Mouse (Mus musculus) MN1 (cell line): Measurements from ENCODE around the gene Olfr231.

Experiments
- DNase-seq: peaks from one replicate; pipeline ENCODE4 v3.0.0-alpha.2; 2016; ENCODE audit warnings: low spot score

The Olfr231 gene

GRCm38 (mm10) chr1:174121062-174121461 is at the start of gene Olfr231:
TSS of gene Olfr231 (minus strand) at chr1:174121162.
- DNase-seq, result no peak

GRCm38 (mm10) chr1:174169024-174169423 is 48.1 kb upstream of the Olfr231 start:
- DNase-seq, result no peak

GRCm38 (mm10) chr1:174159095-174159494 is 38.1 kb upstream of the Olfr231 start:
- DNase-seq, result no peak

- DNase-seq, result no peak
Measured at GRCm38 (mm10) chr1:174158512-174158911, 37.5 kb upstream of the Olfr231 start.

GRCm38 (mm10) chr1:174157622-174158021 is 36.7 kb upstream of the Olfr231 start:
- DNase-seq, result no peak

DNA sequence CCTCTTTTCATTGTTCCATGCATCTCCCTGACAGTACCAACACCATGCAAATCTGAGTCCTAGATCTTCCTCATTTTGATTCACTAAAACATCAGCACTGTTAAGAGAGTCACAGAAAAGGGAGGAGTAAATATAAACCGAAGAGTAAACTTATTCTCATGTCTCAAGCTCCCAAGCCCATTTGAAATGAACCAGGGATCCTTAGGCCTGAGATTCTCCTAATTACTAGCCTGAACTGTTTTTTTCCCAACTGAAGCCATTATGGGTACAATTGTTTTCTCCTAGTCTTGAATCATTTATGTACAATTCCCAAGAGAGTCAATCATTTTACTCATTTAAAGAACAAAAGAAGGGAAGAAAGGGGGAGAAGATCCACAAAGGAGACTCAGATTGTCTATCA is 34.4 kb upstream of the Olfr231 start, which contains the start of gene Olfr420:
Gene Olfr420, plus strand, starts transcription at position 301 of the 400 bp plus-strand sequence.
- DNase-seq, result no peak

DNA sequence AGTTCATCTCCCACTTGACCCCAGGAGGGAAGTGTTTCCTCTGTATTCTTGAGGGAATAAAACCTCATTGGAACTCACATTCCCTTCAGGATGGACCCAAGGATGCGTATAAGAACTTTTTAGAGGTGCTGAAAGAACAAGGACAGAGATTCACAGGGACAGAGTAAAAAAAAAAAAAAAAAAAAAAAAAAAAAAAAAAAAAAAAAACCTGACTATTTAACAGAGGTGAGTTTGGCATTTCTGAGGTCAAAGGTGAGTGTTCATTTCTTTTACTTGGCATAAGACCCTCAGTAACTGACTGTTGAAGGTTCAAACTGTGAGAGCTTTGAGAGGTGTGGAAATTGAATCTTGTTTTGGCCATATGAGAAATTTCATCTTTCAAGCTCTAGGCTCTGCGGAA is 28.3 kb upstream of the Olfr231 start:
- DNase-seq, result no peak

GRCm38 (mm10) chr1:174146696-174147095 is 25.7 kb upstream of the Olfr231 start:
- DNase-seq, result no peak

- DNase-seq, result no peak
Measured at GRCm38 (mm10) chr1:174141384-174141783, 20.4 kb upstream of the Olfr231 start.

DNA sequence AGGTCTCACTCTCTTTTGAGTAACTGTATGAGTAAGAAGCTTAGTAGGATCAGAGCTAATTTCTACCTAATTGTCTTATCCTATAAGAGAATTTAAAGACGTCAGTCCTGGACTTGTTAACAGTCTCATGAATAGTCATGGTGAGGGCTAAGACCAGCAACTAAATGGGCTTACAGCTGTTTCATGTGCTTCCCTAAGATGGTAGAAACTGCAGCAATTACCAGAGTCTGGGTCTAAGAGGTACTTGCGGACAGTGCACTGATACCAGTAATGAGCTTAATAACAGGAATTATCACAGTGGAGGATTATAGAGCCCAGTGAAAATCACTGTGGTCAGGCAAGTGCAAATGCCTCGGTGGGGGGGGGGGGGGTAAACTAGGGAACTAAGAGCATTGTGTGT is 11.0 kb upstream of the Olfr231 start:
- no peak for DNase-seq

DNA sequence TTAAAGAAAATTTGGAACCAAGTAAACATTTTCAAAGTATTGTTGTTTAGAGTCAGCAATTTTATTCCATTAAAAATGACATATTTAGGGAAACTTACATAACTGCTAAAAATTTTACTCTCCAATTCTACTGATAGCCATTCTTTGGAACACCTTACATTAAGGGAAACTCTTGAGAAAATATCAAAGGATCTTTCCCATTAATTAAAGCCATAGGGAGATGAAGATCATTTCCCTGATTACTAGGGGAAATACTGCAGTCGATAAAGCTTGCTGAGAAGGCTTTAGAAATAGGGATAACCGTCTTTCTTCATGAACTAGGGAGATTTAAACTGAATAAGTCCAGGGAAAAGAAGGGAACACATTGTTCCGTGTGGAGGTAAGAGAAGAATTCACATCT is 10.3 kb upstream of the Olfr231 start, which contains the start of gene Olfr424:
Gene Olfr424, plus strand, starts transcription at position 301 of the 400 bp plus-strand sequence.
- no peak for DNase-seq

DNA sequence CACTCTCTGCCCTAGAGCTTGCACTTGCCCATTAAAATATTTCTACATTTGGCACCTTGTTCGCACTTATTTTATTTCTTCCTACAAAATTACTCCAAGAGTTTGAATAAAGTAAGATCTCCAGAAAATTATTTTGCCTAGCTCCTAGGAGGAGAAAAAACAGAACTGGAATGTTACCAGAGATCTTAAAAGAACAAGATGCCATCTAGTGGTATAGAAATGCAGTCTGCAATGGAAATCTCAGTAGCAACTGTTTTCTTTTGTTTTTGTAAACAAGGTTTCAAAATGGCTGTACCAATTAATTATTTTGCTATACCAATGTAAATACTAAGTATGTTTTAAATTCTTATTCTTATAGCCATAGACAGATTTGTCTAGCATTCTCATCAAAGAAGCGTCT is 17.2 kb downstream of the Olfr231 start:
- no peak for DNase-seq

DNA sequence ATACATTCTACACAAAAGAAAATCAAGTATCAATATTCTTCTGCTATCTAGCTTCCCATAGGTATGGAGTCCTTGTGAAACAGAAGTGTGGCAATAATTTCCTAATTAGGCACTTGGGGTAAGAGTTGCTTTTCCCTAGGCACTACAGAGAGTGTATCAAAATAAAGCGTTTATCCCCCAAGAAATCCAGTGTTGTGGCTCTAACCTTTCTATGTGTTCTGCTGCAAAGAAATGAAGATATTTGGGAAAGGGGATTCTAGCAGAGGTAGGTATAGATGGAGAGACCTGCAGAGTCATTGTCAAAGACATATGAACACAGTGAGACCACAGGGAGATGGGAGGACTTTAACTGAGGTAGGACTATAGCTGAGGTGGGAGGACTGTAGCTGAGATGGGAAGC is 24.4 kb downstream of the Olfr231 start, which contains the start of gene Olfr427:
Gene Olfr427, plus strand, starts transcription at position 301 of the 400 bp plus-strand sequence.
- no peak for DNase-seq

DNA sequence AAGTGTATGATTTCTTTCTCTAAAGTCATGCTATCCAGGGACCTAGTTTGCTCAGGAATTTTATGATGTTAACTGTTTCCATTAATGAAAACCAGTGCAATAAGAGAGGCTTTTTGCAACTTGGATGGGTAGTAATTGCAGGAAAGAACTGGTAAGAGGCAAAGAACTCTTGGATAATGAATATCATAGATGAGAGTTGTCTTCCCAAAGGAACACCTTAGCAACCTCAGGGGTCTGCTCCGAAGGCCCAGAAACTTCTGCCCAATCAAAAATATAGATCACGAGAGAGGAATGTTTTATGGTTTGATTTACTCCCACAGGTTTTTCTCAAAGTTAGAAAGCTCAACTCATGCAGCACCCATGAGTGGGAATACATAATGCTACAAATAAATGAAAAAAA is 36.9 kb downstream of the Olfr231 start, which contains the start of gene Olfr429:
Gene Olfr429, plus strand, starts transcription at position 301 of the 400 bp plus-strand sequence.
- no peak for DNase-seq

DNA sequence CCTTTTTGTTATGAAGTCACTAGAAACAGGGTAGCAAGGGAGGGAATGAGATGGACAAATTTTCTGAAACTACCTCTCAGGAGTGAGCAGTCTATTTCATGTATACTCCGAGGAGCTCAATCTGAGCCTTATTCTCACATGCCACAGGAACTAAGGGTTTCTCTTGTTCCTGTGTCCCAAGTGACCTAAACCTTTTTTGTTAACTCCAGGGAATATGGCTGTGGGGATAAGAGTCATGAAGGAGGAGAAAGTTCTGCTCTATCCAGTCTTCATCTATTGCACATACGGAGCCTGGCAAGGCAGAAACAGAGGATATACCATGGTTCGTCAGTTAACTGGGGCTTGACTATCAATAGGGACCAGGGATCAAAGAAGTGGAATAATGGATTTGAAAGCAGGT is 54.7 kb downstream of the Olfr231 start, which contains the start of gene Olfr430:
Gene Olfr430, plus strand, starts transcription at position 301 of the 400 bp plus-strand sequence.
- DNase-seq, result no peak
